Mouse (Mus musculus) hindbrain, embryonic 15.5 days (tissue): ENCODE results near the gene Mylk2. TPM values are rescaled to one million over a fixed set of nuclear protein-coding genes. Genes with fewer than 3 reads are reported as not detected.

Experiments used
- ATAC-seq: fragments of 200-750 bp; cut with Nextera tagmentation; 2 replicates; pipeline ENCODE4 v1.8.0; 2017; ENCODE audit warnings: low read depth, moderate number of reproducible peaks, moderate TSS enrichment; ENCODE audit not compliant: low FRiP score
- H3K27ac ChIP-seq: fragments of 300-500 bp; sonication (generic); replicated peaks from 2 replicates; pipeline ENCODE4 v1.5.1; 2015; ENCODE audit warnings: mild to moderate bottlenecking, inconsistent platforms
- H3K27me3 ChIP-seq: fragments of 300-500 bp; sonication (generic); 2 replicates; pipeline ENCODE4 v1.6.1; 2015; ENCODE audit warnings: control low read depth, inconsistent platforms
- H3K36me3 ChIP-seq: fragments of 300-500 bp; sonication (generic); 2 replicates; pipeline ENCODE4 v1.6.1; 2015; ENCODE audit warnings: control low read depth, inconsistent platforms
- H3K4me1 ChIP-seq: fragments of 300-500 bp; sonication (generic); replicated peaks from 2 replicates; pipeline ENCODE4 v1.6.1; 2015; ENCODE audit warnings: control low read depth, inconsistent platforms
- H3K4me2 ChIP-seq: fragments of 300-500 bp; sonication (generic); 2 replicates; pipeline ENCODE4 v1.6.1; 2015; ENCODE audit warnings: moderate library complexity, mild to moderate bottlenecking, inconsistent platforms
- H3K4me3 ChIP-seq: fragments of 300-500 bp; sonication (generic); 2 replicates; pipeline ENCODE4 v1.5.1; 2015; ENCODE audit warnings: mild to moderate bottlenecking, inconsistent platforms
- H3K9ac ChIP-seq: fragments of 300-500 bp; sonication (generic); 2 replicates; pipeline ENCODE4 v1.6.1; 2015; ENCODE audit warnings: inconsistent platforms
- H3K9me3 ChIP-seq: fragments of 300-500 bp; sonication (generic); 2 replicates; pipeline ENCODE4 v1.6.1; 2016; ENCODE audit warnings: control low read depth, inconsistent platforms
- WGBS: fragments of 180-500 bp; shearing (Covaris S2); methylation state at CpG from one replicate; pipeline ENCODE4 v1.1.7; 2015; 5-methylcytosine and 5-hydroxymethylcytosine counted together
- polyA plus RNA-seq: library from polyadenylated mRNA; unstranded; fragments of >200 nt; fragmentation: Nextera tagmentation; extraction: Ambion mirVana; gene quantifications from 2 replicates; pipeline ENCODE4 v1.2.1, GENCODE M21; 2015

The Mylk2 gene
- polyA plus RNA-seq, result 0.05 and 0.08 TPM in 2 replicates

DNA sequence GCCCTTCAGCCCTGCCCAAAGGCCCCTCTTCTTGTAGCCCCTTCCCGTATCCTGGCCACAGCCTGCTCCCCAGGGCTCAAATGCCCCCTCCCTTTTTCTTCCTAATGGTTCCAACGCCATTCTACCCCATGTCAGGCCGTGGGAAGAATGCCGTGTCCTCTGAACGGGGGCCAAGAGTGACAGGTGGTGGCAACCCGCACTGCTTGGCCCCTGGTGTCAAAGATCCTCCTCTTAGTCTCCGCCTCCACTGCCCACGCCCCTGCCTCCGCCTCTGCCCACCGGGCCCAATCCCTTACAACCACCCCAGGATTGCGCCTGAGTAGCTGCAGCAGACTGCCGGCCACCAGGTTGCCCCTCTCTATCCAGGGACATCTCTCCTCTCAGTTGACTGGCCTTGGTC lies at the start of gene Mylk2:
Gene Mylk2 (plus strand): TSS at position 322 of the 400 bp plus-strand sequence.
- Histone ChIP-seq H3K27ac (no peak within 1 kb of the TSS), H3K27me3 (peaks cover 30% of the 10 kb centered on the region), H3K9me3 (no peaks in the 10 kb centered on the region), H3K4me2 (no peak within 1 kb of the TSS), H3K9ac (no peak within 1 kb of the TSS), H3K4me1 (peaks cover 20% of the 10 kb centered on the region), H3K36me3 (no peaks in the 10 kb centered on the region), H3K4me3 (no peak within 1 kb of the TSS)
- WGBS, result 24% methylated on average over 12 of the region's 12 CpGs
- no peak for ATAC-seq

GRCm38 (mm10) chr2:152861891-152862290 lies 49.3 kb upstream of the Mylk2 start:
- Histone ChIP-seq H3K9ac (no peak overlapping the region), H3K9me3 (no peaks in the 10 kb centered on the region), H3K36me3 (no peaks in the 10 kb centered on the region), H3K4me1 (no peaks in the 10 kb centered on the region), H3K4me2 (no peak overlapping the region), H3K27me3 (no peaks in the 10 kb centered on the region), H3K4me3 (no peak overlapping the region), H3K27ac (no peak overlapping the region)
- WGBS, result 84% methylated on average over 1 of the region's 1 CpGs
- no peak for ATAC-seq

GRCm38 (mm10) chr2:152862638-152863037 lies 48.5 kb upstream of the Mylk2 start:
- no peaks in the 10 kb centered on the region for H3K9me3 ChIP-seq
- no peak for ATAC-seq
- 73% methylated on average over 3 of the region's 3 CpGs for WGBS
- no peak overlapping the region for H3K4me2 ChIP-seq
- no peak overlapping the region for H3K27ac ChIP-seq
- no peak overlapping the region for H3K4me3 ChIP-seq
- no peaks in the 10 kb centered on the region for H3K27me3 ChIP-seq
- no peaks in the 10 kb centered on the region for H3K4me1 ChIP-seq
- H3K9ac ChIP-seq, result no peak overlapping the region
- no peaks in the 10 kb centered on the region for H3K36me3 ChIP-seq

DNA sequence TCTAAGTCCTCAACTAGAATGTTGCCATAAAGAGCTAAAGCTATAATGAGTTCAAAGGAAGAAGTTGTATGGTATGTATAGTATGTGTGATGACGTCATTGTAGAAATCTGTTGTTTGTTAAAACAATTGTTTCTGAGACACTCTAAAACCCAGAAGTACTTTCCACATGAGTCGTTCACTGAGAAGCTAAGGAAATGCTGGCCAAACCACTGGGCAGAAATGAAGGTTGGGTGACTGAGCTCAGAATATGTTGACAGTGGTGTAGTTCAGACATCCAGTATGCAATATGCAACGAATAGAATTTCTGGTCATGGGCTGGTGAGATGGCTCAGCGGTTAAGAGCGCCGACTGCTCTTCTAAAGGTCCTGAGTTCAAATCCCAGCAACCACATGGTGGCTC lies 47.8 kb upstream of the Mylk2 start:
- no peak overlapping the region for H3K27ac ChIP-seq
- no peaks in the 10 kb centered on the region for H3K36me3 ChIP-seq
- WGBS, result 97% methylated on average over 6 of the region's 6 CpGs
- no peaks in the 10 kb centered on the region for H3K4me1 ChIP-seq
- H3K9ac ChIP-seq, result no peak overlapping the region
- no peak overlapping the region for H3K4me3 ChIP-seq
- no peaks in the 10 kb centered on the region for H3K27me3 ChIP-seq
- no peak for ATAC-seq
- H3K4me2 ChIP-seq, result no peak overlapping the region
- no peaks in the 10 kb centered on the region for H3K9me3 ChIP-seq

DNA sequence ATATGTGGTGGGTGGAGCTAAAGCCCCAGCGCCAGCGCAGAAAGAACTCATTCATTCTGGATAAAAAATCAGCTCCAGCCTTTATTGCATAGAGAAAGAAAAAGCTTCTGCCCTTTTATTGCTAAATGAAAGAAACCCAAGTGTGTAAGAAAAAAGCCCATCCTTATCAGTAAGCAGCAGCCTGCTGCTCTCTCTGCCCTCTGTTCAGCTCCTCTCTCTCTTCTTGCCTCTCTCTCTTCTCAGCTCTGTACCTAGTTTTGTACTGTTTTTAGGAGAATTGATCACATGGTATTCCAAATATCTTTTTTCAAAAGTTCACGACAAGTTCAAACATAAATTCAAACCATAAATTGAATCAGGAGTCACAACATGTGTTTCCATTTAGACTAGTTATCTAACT lies 32.9 kb upstream of the Mylk2 start:
- WGBS, result 91% methylated on average over 3 of the region's 3 CpGs
- H3K27me3 ChIP-seq, result no peaks in the 10 kb centered on the region
- ATAC-seq, result no peak
- no peaks in the 10 kb centered on the region; the same call in 1 of the 2 replicates for H3K36me3 ChIP-seq
- H3K4me1 ChIP-seq, result no peaks in the 10 kb centered on the region
- H3K4me3 ChIP-seq, result no peak overlapping the region
- H3K9me3 ChIP-seq, result no peaks in the 10 kb centered on the region
- H3K27ac ChIP-seq, result no peak overlapping the region
- H3K9ac ChIP-seq, result no peak overlapping the region
- no peak overlapping the region for H3K4me2 ChIP-seq

DNA sequence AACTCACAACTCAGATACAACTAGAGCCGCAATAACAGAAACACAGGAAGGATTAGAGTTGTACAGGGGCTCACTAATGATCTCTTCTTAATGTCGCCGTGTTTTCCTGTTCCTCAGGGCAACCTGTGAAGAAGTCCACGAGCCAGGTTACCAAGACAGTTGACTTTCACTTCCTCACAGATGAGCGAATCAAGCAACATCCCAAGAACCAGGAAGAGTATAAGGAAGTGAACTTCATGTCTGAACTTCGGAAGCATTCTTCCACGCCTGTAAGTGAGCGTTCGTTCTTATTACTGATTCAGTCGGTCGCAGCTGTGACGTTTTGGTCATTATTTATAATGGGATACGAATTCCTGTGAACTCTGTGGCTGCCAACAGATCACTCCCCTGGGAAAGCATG lies 30.3 kb upstream of the Mylk2 start:
- ATAC-seq, result no peak
- 93% methylated on average over 13 of the region's 13 CpGs for WGBS
- no peak overlapping the region for H3K4me3 ChIP-seq
- no peaks in the 10 kb centered on the region for H3K9me3 ChIP-seq
- H3K27ac ChIP-seq, result no peak overlapping the region
- no peaks in the 10 kb centered on the region for H3K27me3 ChIP-seq
- H3K4me2 ChIP-seq, result no peak overlapping the region
- no peak overlapping the region for H3K9ac ChIP-seq
- no peaks in the 10 kb centered on the region; the same call in 1 of the 2 replicates for H3K36me3 ChIP-seq
- no peaks in the 10 kb centered on the region for H3K4me1 ChIP-seq

DNA sequence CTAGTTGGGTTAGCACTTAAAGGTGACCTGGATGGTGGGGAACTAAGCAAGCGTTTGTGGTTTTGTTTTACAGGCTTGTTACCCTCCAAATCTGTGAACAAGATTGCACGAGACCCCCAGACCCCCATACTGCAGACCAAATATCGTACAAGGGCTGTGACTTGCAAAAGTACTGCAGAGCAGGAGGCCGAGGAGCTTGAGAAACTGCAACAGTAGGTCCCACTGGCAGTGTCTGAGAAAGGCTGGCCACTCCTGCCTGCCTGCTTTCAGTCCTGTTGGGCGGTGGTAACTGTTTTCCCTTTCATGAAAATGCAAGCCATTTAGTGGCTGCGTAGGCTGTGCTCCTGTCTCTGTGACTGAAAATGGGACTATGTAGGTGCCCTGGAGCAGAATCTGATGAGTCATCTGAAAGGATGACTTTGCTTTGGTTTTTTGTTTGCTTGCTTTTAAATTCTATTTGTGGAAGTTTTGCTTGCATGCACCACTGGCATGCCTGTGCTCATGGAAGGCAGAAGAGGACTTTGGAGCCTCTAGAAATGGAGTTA lies 27.0 kb upstream of the Mylk2 start:
- no peak overlapping the region for H3K27ac ChIP-seq
- H3K27me3 ChIP-seq, result no peaks in the 10 kb centered on the region
- H3K36me3 ChIP-seq, result no peaks in the 10 kb centered on the region; the same call in 1 of the 2 replicates
- no peak overlapping the region for H3K4me3 ChIP-seq
- 94% methylated on average over 6 of the region's 6 CpGs for WGBS
- H3K4me1 ChIP-seq, result no peaks in the 10 kb centered on the region
- H3K4me2 ChIP-seq, result no peak overlapping the region
- no peaks in the 10 kb centered on the region for H3K9me3 ChIP-seq
- no peak for ATAC-seq
- H3K9ac ChIP-seq, result no peak overlapping the region

DNA sequence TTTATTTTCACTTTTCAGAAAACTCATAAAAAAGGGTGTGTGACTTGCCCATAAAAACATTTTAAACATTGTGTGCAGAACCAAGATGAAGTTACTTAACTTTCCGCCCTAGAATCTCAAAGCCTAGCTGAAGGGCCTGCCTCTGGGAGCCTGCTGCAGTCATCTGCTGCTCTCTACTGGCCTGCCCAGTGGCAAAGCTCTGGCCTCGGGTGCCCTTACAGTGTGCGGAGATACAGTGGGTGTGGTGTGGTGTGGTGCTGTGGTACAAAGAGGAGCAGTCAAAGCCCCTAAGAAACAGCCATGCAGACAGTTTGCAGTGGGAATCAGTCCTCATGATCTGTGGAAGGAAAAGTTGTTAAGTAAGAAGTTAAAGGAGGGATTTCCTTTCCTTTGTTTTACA lies 23.9 kb upstream of the Mylk2 start:
- no peak overlapping the region for H3K4me3 ChIP-seq
- no peaks in the 10 kb centered on the region for H3K4me1 ChIP-seq
- no peak overlapping the region for H3K27ac ChIP-seq
- H3K9me3 ChIP-seq, result no peaks in the 10 kb centered on the region
- H3K9ac ChIP-seq, result no peak overlapping the region
- ATAC-seq, result no peak
- WGBS, result 92% methylated on average over 3 of the region's 3 CpGs
- H3K4me2 ChIP-seq, result no peak overlapping the region
- no peaks in the 10 kb centered on the region for H3K27me3 ChIP-seq
- H3K36me3 ChIP-seq, result no peaks in the 10 kb centered on the region

DNA sequence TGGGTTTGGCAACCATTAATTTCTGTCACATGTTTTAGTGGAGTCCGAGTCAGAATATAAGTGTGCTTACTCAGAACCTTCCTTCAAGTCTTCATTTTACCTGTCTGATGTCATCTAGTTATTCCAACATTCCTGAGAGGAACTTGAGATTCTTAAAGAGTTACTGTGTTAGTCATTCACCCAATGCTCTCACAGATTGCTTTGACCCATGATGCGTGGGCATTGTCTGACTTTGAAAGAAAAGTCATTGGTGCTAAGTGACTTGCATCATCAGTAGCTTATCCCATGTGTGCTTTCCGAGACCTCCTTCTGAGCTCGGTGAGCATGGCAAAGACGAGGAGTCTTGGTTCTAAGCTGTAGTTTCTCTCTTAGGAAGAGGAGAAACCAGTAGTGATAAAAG lies 22.4 kb upstream of the Mylk2 start:
- Histone ChIP-seq H3K9me3 (no peaks in the 10 kb centered on the region), H3K4me3 (no peak overlapping the region), H3K9ac (no peak overlapping the region), H3K4me2 (no peak overlapping the region), H3K4me1 (no peaks in the 10 kb centered on the region), H3K27me3 (no peaks in the 10 kb centered on the region), H3K36me3 (no peaks in the 10 kb centered on the region), H3K27ac (no peak overlapping the region)
- 86% methylated on average over 5 of the region's 5 CpGs for whole genome bisulfite sequencing
- no peak for ATAC-seq

DNA sequence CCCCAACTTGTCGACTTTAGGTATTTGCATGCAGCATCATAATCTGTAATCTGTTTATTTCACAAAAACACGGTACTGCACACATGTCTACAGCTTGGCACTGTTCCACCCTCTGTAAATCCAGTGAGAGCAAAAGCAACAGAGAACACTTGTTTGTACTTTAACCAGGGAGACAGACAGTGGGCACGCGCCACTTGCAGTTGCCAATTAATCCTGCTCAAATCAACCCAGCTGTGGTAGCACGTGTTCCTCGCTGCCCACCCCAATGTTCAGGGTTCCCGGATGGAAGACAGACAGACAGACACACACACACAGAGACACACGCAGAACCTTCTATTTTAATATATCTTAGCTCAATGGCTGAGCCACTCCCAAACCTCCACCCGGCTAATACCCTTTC lies 15.3 kb upstream of the Mylk2 start:
- Histone ChIP-seq H3K36me3 (no peaks in the 10 kb centered on the region), H3K9me3 (no peaks in the 10 kb centered on the region), H3K27ac (no peak overlapping the region), H3K9ac (no peak overlapping the region), H3K4me2 (no peak overlapping the region), H3K4me3 (no peak overlapping the region), H3K4me1 (no peaks in the 10 kb centered on the region), H3K27me3 (no peaks in the 10 kb centered on the region)
- WGBS, result 87% methylated on average over 9 of the region's 9 CpGs
- ATAC-seq, result no peak

GRCm38 (mm10) chr2:152896926-152897325 lies 14.2 kb upstream of the Mylk2 start:
- Histone ChIP-seq H3K4me3 (no peak overlapping the region), H3K9me3 (no peaks in the 10 kb centered on the region), H3K9ac (no peak overlapping the region), H3K27ac (no peak overlapping the region), H3K4me2 (no peak overlapping the region), H3K4me1 (no peaks in the 10 kb centered on the region), H3K27me3 (no peaks in the 10 kb centered on the region), H3K36me3 (no peaks in the 10 kb centered on the region)
- no peak for ATAC-seq
- WGBS, result 82% methylated on average over 3 of the region's 3 CpGs

GRCm38 (mm10) chr2:152899011-152899410 lies 12.1 kb upstream of the Mylk2 start:
- WGBS, result 75% methylated on average over 6 of the region's 6 CpGs
- no peaks in the 10 kb centered on the region for H3K36me3 ChIP-seq
- no peak overlapping the region for H3K9ac ChIP-seq
- no peak overlapping the region for H3K4me3 ChIP-seq
- no peak overlapping the region for H3K27ac ChIP-seq
- no peak overlapping the region for H3K4me2 ChIP-seq
- no peaks in the 10 kb centered on the region for H3K27me3 ChIP-seq
- no peaks in the 10 kb centered on the region; the same call in 1 of the 2 replicates for H3K4me1 ChIP-seq
- H3K9me3 ChIP-seq, result no peaks in the 10 kb centered on the region
- no peak for ATAC-seq

DNA sequence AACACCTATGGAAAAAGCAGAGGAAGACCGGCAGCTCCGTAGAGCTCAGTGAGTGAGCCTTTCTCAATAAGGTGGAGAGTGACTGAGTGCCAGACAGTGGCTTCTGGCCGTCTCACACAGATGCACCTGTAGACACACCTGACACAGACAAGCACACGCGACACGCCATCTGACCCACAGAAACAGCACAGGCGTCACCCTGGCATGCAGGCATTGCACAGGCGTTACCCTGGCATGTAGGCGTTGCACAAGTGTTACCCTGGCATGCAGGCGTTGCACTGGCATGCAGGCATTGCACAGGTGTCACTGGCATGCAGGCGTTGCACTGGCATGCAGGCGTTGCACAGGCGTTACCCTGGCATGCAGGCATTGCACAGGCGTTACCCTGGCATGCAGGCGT lies 9.9 kb upstream of the Mylk2 start:
- Histone ChIP-seq H3K27me3 (no peaks in the 10 kb centered on the region), H3K9ac (no peak overlapping the region), H3K4me2 (no peak overlapping the region), H3K4me3 (no peak overlapping the region), H3K4me1 (no peaks in the 10 kb centered on the region; the same call in 1 of the 2 replicates), H3K36me3 (no peaks in the 10 kb centered on the region), H3K9me3 (no peaks in the 10 kb centered on the region), H3K27ac (no peak overlapping the region)
- no peak for ATAC-seq
- WGBS, result 98% methylated on average over 15 of the region's 15 CpGs
